Mouse (Mus musculus) embryonic stem cell, embryonic (primary cell): ENCODE data around the gene Kctd13.

Experiments used
- CTCF ChIA-PET, 4 experiments: fragments of 300-600 bp in 2 of 4; fragments of 350-600 bp in 2 of 4; sonication (Branson Sonifier 250); formaldehyde crosslinking; loops; one replicate each; lab custom pipeline; 2022; ENCODE audit warnings: inconsistent platforms in 2 of 4; lab: Charles Lee
- POLR2A ChIA-PET, 4 experiments: fragments of 300-600 bp in 2 of 4; fragments of 350-600 bp in 2 of 4; sonication (Branson Sonifier 250); formaldehyde crosslinking; loops; one replicate each; lab custom pipeline; 2022; ENCODE audit warnings: antibody characterized with exemption in 4 of 4, inconsistent platforms in 1 of 4; lab: Charles Lee

Kctd13 gene

GRCm38 (mm10) chr7:126986319-126986718 lies 57.6 kb downstream of the Kctd13 start:
- CTCF ChIA-PET, result interaction anchor here in 1 of 4 experiments (0.9 to 1.3 kb wide), 2 partner anchors 31 to 118 kb away, joined by 3 to 4 read pairs; partner anchors contain the start of genes Pagr1a and Pagr1b
- POLR2A ChIA-PET, result interaction anchor here in 3 of 4 experiments (0.5 to 1.8 kb wide), 8 partner anchors 10 to 414 kb away, joined by 3 to 5 read pairs (median 3); partner anchors contain the start of genes Asphd1 (in 1 of the 3), Maz (in 1 of the 3) and Sez6l2 (in 1 of the 3)

GRCm38 (mm10) chr7:126988816-126989215 lies 60.1 kb downstream of the Kctd13 start:
- CTCF ChIA-PET, result interaction anchor here in 2 of 4 experiments (1.3 to 2.0 kb wide), 4 partner anchors 12 to 168 kb away, joined by 3 to 8 read pairs (median 5); partner anchors contain the start of genes Pagr1a (in 1 of the 2) and Pagr1b (in 1 of the 2)
- POLR2A ChIA-PET, result interaction anchor here in 3 of 4 experiments (0.5 to 2.2 kb wide), 28 partner anchors 9 to 253 kb away, joined by 3 to 11 read pairs (median 4); partner anchors contain the start of genes Pagr1a (in 2 of the 3), Ino80e (in 1 of the 3), Maz (in 1 of the 3) and Pagr1b (in 1 of the 3)
